Mouse (Mus musculus): Measurements from ENCODE around the gene H2afy2. TPM values are rescaled to one million over a fixed set of nuclear protein-coding genes. Genes with fewer than 3 reads are reported as not detected.

The H2afy2 gene
- total and polyA plus RNA-seq, 3 experiments = 0.20 TPM; not detected in 2

DNA sequence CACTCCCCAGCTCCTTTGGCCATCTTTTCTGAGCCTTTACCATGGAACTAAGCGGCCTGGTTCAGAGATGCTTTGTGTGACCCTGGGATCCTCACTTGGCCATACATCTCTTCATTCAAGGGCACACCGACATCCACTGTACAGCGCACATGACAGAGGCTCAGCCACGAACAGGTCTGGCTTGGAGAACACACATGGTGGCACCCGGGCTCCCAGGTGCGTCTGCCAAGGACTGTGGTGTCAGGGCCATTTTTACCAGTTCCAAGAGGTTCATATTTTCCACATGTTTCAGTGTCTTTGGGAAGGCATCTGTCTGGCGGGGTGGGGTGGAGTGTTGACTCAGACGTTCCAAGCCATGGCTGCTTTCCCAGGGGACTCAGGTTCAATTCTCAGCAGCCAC is 41.6 kb downstream of the H2afy2 start:
- DNase-seq (ENCODE audit: extremely low read depth) = no peak
- dilution Hi-C loops (cut with MboI; ENCODE audit: extremely low pct_ligation_motif_present, extremely low pct_unique_long_range_greater_than_20kb, low sequenced_read_pairs) (no loop called here), in situ Hi-C loops (cut with MboI; ENCODE audit: low pct_ligation_motif_present, low pct_unique_long_range_greater_than_20kb, low sequenced_read_pairs) (no loop called here)
- no peak overlapping the region for H3K27ac ChIP-seq (ENCODE audit: insufficient read depth, low read depth)
- no peak overlapping the region for H3K4me3 ChIP-seq (replicated peaks in 1 of 3; ENCODE audit: low read depth in 2 of 3, low read length in 2 of 3, poor library complexity in 1 of 3)
- no peaks in the 10 kb centered on the region for H3K79me2 ChIP-seq (replicated peaks; ENCODE audit: control insufficient read depth, extremely low read depth, insufficient read depth, poor library complexity, severe bottlenecking)
- no peak overlapping the region for H3K4me2 ChIP-seq (ENCODE audit: insufficient read depth, low read depth, poor library complexity, severe bottlenecking)
- H3K4me1 ChIP-seq (ENCODE audit: control insufficient read depth in 1 of 2, insufficient read depth in 2 of 2) = no peaks in the 10 kb centered on the region; a peak in 1 of 4 replicates
- peaks cover 0 to 16% of the 10 kb centered on the region in 2 experiments for H3K36me3 ChIP-seq (replicated peaks in 1 of 2; ENCODE audit: control insufficient read depth in 1 of 2, insufficient read depth in 1 of 2, low read length in 1 of 2)
- peaks cover 9% of the 10 kb centered on the region for H3K9me3 ChIP-seq (replicated peaks; ENCODE audit: low read length)
- no peaks in the 10 kb centered on the region for H3K27me3 ChIP-seq (replicated peaks)
- TF ChIP-seq ZNF384 (IDR thresholded peaks at IDR 0.05; ENCODE audit: low read depth, low read length) (no peak), TBP (conservative IDR thresholded peaks at IDR 0.05; ENCODE audit: low read depth, low read length) (no peak), MXI1 (IDR thresholded peaks at IDR 0.05; ENCODE audit: low read depth, low read length) (no peak), MYC (IDR thresholded peaks at IDR 0.05; ENCODE audit: low read depth, low read length) (no peak), MAFK (IDR thresholded peaks at IDR 0.05; ENCODE audit: insufficient replicate concordance, low read length) (no peak), PAX5 (IDR thresholded peaks at IDR 0.05; ENCODE audit: low read length) (no peak), USF1 (IDR thresholded peaks at IDR 0.05; ENCODE audit: low read depth, low read length) (no peak), POLR2A (IDR thresholded peaks at IDR 0.05; ENCODE audit: low read depth, low read length) (no peak), CTCF (conservative IDR thresholded peaks at IDR 0.05 in 1 of 2, IDR thresholded peaks at IDR 0.05 in 1 of 2; ENCODE audit: low read depth in 2 of 2, low read length in 2 of 2) (no peak), JUND (conservative IDR thresholded peaks at IDR 0.05; ENCODE audit: low read depth, low read length) (no peak), KAT2A (IDR thresholded peaks at IDR 0.05; ENCODE audit: insufficient replicate concordance, low read length) (no peak), ELF1 (IDR thresholded peaks at IDR 0.05; ENCODE audit: low read depth, low read length) (no peak), HCFC1 (IDR thresholded peaks at IDR 0.05; ENCODE audit: low read depth, low read length) (no peak), NRF1 (IDR thresholded peaks at IDR 0.05; ENCODE audit: low read depth, low read length) (no peak), RCOR1 (conservative IDR thresholded peaks at IDR 0.05; ENCODE audit: low read depth, low read length) (no peak)
- H3K9ac ChIP-seq (ENCODE audit: insufficient read depth, low read depth) = no peak overlapping the region

DNA sequence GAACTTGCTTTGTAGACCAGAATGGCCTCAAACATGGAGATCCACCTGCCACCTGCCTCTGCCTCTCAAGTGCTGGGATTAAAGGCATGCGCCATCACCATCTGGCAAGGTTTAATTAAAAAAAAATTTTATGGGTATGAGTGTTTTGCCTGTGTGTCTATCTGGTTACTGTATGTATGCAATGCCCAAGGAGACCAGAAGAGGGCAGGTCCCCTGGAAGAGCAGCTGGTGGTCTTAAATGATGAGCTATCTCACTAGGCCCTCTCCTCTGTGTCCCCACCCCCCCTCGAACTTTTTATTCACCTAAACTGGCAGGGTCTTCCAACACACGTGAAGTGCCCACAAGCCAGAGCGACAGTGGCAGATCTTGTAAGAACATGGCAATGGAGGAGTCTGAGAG is 42.1 kb downstream of the H2afy2 start:
- Histone ChIP-seq H3K4me2 (ENCODE audit: insufficient read depth, low read depth, poor library complexity, severe bottlenecking) (no peak overlapping the region), H3K27ac (ENCODE audit: insufficient read depth, low read depth) (no peak overlapping the region), H3K79me2 (replicated peaks; ENCODE audit: control insufficient read depth, extremely low read depth, insufficient read depth, poor library complexity, severe bottlenecking) (no peaks in the 10 kb centered on the region), H3K36me3 (replicated peaks in 1 of 2; ENCODE audit: control insufficient read depth in 1 of 2, insufficient read depth in 1 of 2, low read length in 1 of 2) (peaks cover 0 to 18% of the 10 kb centered on the region in 2 experiments), H3K4me1 (ENCODE audit: control insufficient read depth in 1 of 2, insufficient read depth in 2 of 2) (no peaks in the 10 kb centered on the region; a peak in 1 of 4 replicates), H3K27me3 (replicated peaks) (no peaks in the 10 kb centered on the region), H3K9me3 (replicated peaks; ENCODE audit: low read length) (peaks cover 9% of the 10 kb centered on the region), H3K4me3 (replicated peaks in 1 of 3; ENCODE audit: low read depth in 2 of 3, low read length in 2 of 3, poor library complexity in 1 of 3) (no peak overlapping the region), H3K9ac (ENCODE audit: insufficient read depth, low read depth) (no peak overlapping the region)
- TF ChIP-seq SMC3 (IDR thresholded peaks at IDR 0.05; ENCODE audit: low read depth, low read length) = 0 out of 2 replicates have a peak, but pooled peaks have one; percentile 19
- TF ChIP-seq CTCF (conservative IDR thresholded peaks at IDR 0.05 in 1 of 2, IDR thresholded peaks at IDR 0.05 in 1 of 2; ENCODE audit: low read depth in 2 of 2, low read length in 2 of 2) = peak in 1 of 2 experiments; percentile 24; a peak in 2 of 4 replicates
- no peak for TF ChIP-seq RCOR1 (conservative IDR thresholded peaks at IDR 0.05; ENCODE audit: low read depth, low read length)
- TF ChIP-seq MXI1 (IDR thresholded peaks at IDR 0.05; ENCODE audit: low read depth, low read length) = no peak
- dilution Hi-C loops (cut with MboI; ENCODE audit: extremely low pct_ligation_motif_present, extremely low pct_unique_long_range_greater_than_20kb, low sequenced_read_pairs) (no loop called here), in situ Hi-C loops (cut with MboI; ENCODE audit: low pct_ligation_motif_present, low pct_unique_long_range_greater_than_20kb, low sequenced_read_pairs) (no loop called here)
- DNase-seq (ENCODE audit: extremely low read depth) = no peak

All from CH12.LX (cell line).